Mouse (Mus musculus) olfactory bulb, adult 2 months (tissue): ENCODE measurements at regions not wholly inside any gene's neighbourhood (a gene's known extent, or its start where the extent isn't known, plus 50 kb on each side); places are given as distances from the start of the nearest gene placed in this dataset.

ENCODE experiments used
- H3K27ac ChIP-seq: fragments of 200-500 bp; 2 replicates; pipeline ENCODE4 v1.5.1; 2012; ENCODE audit warnings: low read depth, low read length; ENCODE audit not compliant: insufficient read depth
- H3K4me1 ChIP-seq: fragments of 200-500 bp; 2 replicates; pipeline ENCODE4 v1.6.1; 2012; ENCODE audit warnings: low read length; ENCODE audit not compliant: control insufficient read depth, insufficient read depth
- H3K4me3 ChIP-seq: fragments of 200-500 bp; 2 replicates; pipeline ENCODE4 v1.5.1; 2012; ENCODE audit warnings: mild to moderate bottlenecking, low read depth, low read length, moderate library complexity; ENCODE audit not compliant: insufficient read depth
- CTCF ChIP-seq: fragments of 200-500 bp; IDR thresholded peaks from 2 replicates; pipeline ENCODE4 v1.5.1; 2012; ENCODE audit warnings: low read depth, mild to moderate bottlenecking, low read length, moderate library complexity; ENCODE audit not compliant: insufficient read depth
- POLR2A ChIP-seq: fragments of 200-500 bp; IDR thresholded peaks from 2 replicates; pipeline ENCODE4 v1.6.1; 2012; ENCODE audit warnings: mild to moderate bottlenecking, low read depth, low read length, moderate library complexity; ENCODE audit not compliant: insufficient read depth
- WGBS: fragments of 180-500 bp; shearing (Covaris S2); methylation state at CpG from one replicate; pipeline ENCODE4 v1.1.7; 2018; 5-methylcytosine and 5-hydroxymethylcytosine counted together

DNA sequence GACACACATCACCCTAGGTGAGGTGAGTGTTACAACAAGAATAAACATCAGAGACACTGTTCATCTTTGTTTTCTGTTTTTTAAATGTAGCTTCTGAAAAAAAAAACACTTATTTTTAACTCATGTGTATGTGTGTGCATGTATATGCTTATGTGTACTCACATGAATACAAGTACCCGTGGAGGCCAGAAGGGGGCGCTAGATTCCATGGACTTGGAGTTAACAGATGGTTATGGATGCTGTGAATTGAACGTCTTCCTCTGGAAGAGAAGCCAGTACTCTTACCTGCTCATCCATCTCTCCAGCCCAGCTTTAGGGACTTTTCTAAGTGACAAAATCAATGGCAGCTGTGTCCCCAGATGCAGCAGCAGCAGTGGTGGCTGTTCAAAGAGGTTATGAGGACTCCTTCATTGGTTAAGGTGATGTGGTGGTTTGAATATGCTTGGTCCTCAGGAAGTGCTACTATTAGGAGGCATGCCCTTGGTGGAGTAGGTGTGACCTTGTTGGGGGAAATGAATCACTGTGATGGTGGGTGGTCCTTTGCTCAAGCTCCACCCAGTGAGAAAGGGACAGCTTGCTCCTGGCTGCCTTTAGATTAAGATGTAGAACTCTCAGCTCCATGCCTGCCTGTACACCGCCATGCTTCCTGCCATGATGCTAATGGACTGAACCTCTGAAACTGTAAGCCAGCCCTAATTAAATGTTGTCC lies 56.1 kb upstream of the Tmem132d start:
- H3K4me1 ChIP-seq, result no peaks in the 10 kb centered on the region
- no peak overlapping the region for H3K27ac ChIP-seq
- H3K4me3 ChIP-seq, result no peak overlapping the region
- TF ChIP-seq POLR2A (no peak), CTCF (no peak)
- 86% methylated on average over 4 of the region's 4 CpGs for WGBS

DNA sequence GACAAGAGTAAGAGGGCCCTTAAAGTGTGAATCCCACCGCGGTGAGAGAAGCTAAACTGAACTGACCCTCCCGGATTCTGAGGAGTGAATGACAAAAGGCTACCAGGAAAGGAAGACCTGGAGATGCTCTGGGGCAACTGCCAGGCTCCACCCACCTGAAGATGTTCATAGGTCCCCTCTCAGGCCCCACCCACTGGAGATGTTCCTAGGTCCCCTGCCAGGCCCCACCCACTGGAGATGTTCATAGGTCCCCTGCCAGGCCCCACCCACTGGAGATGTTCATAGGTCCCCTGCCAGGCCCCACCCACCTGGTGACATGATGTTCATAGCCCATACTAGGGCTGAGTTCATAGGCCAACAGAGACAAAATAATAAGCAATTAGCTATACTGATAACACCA lies 54.5 kb upstream of the Tmem132d start:
- peaks cover 10% of the 10 kb centered on the region for H3K4me1 ChIP-seq
- H3K4me3 ChIP-seq, result no peak overlapping the region
- TF ChIP-seq CTCF (no peak), POLR2A (no peak)
- no peak overlapping the region for H3K27ac ChIP-seq
- WGBS, result 75% methylated on average over 3 of the region's 3 CpGs

DNA sequence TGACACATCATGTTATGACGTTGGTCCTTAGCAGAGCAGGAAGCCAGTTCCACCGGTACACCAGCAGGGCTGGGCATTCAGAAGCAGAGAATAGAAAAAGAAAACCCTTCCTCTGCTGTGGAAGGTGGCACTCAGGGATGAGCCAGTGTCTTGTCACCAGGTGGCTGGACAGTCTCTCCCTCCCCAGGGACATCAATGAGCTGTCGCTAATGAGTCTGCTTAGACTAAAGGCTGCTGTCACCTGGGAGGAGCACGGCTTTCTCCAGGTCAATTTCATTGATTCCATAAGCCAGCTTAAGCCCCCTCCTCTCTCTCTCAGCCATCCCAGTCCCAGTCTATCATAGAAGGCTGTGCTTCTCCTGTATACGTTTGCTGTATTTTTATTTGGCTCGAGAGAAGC lies 51.2 kb upstream of the Tmem132d start:
- Histone ChIP-seq H3K27ac (no peak overlapping the region), H3K4me3 (no peak overlapping the region), H3K4me1 (peaks cover 10% of the 10 kb centered on the region)
- 47% methylated on average over 6 of the region's 6 CpGs for WGBS
- no peak for TF ChIP-seq CTCF
- TF ChIP-seq POLR2A, result no peak

DNA sequence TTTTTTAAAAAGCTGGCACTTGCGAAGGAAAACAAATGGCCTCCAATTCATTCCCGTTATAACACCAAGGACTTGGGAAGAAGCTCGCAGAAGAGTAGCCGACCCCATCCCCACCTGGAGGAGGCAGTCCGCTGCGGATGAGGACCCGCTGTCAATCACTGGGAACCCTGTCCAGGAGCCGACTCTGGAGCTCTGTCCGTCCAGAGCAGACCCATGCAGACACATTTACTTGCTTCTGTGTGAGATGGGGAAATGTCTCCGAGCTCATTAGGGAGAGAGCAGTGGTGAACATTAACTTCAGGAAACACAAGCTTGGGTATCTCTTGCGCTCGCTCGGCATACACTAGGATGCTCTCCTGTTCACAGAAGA lies 50.5 kb upstream of the Tmem132d start:
- 0 out of 2 replicates have a peak overlapping the region, but pooled peaks have one; percentile 3 for H3K4me3 ChIP-seq
- H3K27ac ChIP-seq, result no peak overlapping the region
- 4% methylated on average over 13 of the region's 13 CpGs for WGBS
- peaks cover 10% of the 10 kb centered on the region for H3K4me1 ChIP-seq
- TF ChIP-seq POLR2A (no peak), CTCF (no peak)

DNA sequence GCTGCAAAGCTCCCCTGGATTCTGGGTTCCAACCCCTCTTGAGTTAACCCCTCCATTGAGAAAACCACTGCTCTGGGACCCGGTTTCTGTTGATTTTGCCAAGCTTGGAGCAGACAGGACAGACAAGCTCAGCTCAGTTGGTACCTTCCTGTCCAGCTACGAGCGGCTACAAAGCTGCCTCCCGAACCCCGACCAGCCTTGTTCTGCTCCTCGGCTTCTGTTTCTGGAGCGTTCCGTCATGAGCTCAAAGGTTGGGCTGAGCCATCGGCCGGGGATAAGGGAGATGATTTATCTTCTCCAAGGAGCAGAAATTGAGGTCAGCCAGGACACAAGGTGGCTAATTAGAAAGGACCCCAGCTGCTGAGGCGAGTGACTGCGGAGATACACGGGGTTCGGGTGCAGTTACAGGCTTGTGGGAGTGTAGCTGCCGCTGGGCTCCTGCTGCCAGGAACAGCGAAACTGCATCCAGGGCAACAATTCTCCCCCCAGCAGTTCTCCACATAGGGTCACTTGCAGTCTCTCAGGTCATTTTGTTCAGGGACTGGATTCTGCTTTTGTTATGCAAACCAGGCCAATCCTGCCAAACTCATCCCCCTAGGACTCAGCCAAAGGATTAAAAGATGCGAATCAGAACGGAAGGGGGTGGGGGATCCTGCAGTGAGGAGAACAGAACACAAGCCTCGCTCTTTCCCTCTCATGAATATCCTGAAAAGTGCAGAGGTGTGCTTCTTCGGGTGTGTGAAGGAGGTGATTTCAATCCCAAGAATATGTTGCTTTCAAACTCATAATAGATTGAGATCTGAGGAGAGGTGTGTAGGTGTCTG lies 50.0 kb upstream of the Tmem132d start:
- H3K4me1 ChIP-seq, result peaks cover 10% of the 10 kb centered on the region
- H3K4me3 ChIP-seq, result peak overlapping the region; percentile 36
- 7% methylated on average over 20 of the region's 20 CpGs for WGBS
- H3K27ac ChIP-seq, result no peak overlapping the region
- TF ChIP-seq CTCF, result no peak
- no peak for TF ChIP-seq POLR2A
